Mouse (Mus musculus): Measurements from ENCODE around the gene Klhdc7b.

DNA sequence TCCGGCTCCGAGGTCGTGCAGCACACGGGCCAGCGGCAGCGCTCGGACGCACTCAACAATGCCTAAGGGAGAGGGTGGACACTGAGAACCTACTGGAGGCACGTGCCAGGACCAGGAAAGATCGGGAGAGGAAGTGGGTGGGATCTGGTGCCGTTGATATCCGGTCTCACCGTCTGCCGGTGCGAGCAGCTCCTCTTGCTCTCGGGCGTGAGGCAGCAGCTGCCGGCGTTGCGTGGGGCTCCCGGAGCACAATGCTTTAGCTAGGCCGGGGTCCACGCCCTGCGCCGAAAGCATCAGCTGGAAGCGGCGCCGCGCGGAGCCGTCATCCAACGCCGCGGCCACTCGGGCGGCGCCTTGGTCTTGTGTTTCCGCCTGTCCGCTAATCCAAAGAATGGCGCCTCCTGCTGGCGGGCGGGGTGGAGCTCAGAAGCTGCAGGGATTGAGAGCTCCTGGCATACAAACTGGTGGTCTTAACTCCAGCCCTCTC, 10.9 kb upstream of the Klhdc7b start, which contains the start of gene Sco2:
- TF ChIP-seq POLR2A (IDR thresholded peaks at IDR 0.05; ENCODE audit: extremely low read depth, insufficient read depth, low read length), result peak; percentile 50; the same call in 1 of the 2 replicates
- TF ChIP-seq CTCF (IDR thresholded peaks at IDR 0.05; ENCODE audit: extremely low read depth, insufficient read depth, low read length), result peak; percentile 61

Data from cortical plate, adult 2 months (tissue).